Mouse (Mus musculus): ENCODE data around the gene Agbl2.

- TF ChIP-seq POLR2A (IDR thresholded peaks at IDR 0.05; ENCODE audit: extremely low read depth, insufficient read depth, low read length): no peak
- no peak for TF ChIP-seq CTCF (IDR thresholded peaks at IDR 0.05; ENCODE audit: low read depth, low read length)
Observed at GRCm38 (mm10) chr2:90825515-90826172, 43.1 kb downstream of the Agbl2 start.
